ENCODE assay signal across 8 mouse cellular contexts in genomic region chr6:22356086-22356507, GRCm38 (mm10). TPM values are rescaled to one million over a fixed set of nuclear protein-coding genes. Genes with fewer than 3 reads are reported as not detected.
DNase-seq lines count a peak whose midpoint lies in the region; ATAC-seq lines count a peak whose summit lies in the region.

Fam3c (minus strand) TSS chr6:22356243.

- peaks cover 4% of the 10 kb centered on the region; the same call in 1 of the 2 replicates for H3K9me3 ChIP-seq in megakaryocyte, embryonic 14.5 days

- peak; percentile 93 for ATAC-seq in common myeloid progenitor, adult 5-6 weeks (replicated peaks; ENCODE audit: low read depth, poor library complexity, severe bottlenecking)

- peaks cover 58% of the 10 kb centered on the region for H3K4me1 ChIP-seq in megakaryocyte, embryonic 14.5 days

- DNase-seq in ZHBTc4 (ENCODE audit: low read depth, low spot score), result peak; percentile 98
- peak; percentile 89 to 91 for DNase-seq in gastrocnemius, adult 8-10 months (ENCODE audit: low spot score in 2 of 2)
- peak; percentile 72 for DNase-seq in hindlimb bud, embryonic 11.5 days (ENCODE audit: extremely low spot score, low read depth, low spot score)
- DNase-seq in left cerebral cortex, adult 8-10 months (ENCODE audit: low spot score in 2 of 2), result peak; percentile 85 to 90
- DNase-seq in right cerebral cortex, postnatal 10 days (ENCODE audit: low spot score in 2 of 2), result peak; percentile 95 to 97
- DNase-seq in urinary bladder, postnatal 36 days (ENCODE audit: low spot score in 2 of 2), result peak; percentile 91 to 94

- peak within 1 kb of the TSS; percentile 96 for H3K4me3 ChIP-seq in megakaryocyte, embryonic 14.5 days (replicated peaks)

- H3K27me3 ChIP-seq in megakaryocyte, embryonic 14.5 days (replicated peaks), result no peaks in the 10 kb centered on the region

- peaks cover 5% of the 10 kb centered on the region for H3K36me3 ChIP-seq in megakaryocyte, embryonic 14.5 days (replicated peaks; ENCODE audit: low read length)

RNA-seq across cellular contexts. Expression of gene Fam3c, which starts in this region (rescaled TPM):
- total RNA-seq in common myeloid progenitor, adult 5-6 weeks (2017), result 56.1 and 60.3 TPM in 2 replicates
- 10 to 100 TPM; 18.4 to 23.3 (median 20.8) TPM for total RNA-seq in gastrocnemius, adult 8-10 months (2022)
- total RNA-seq in left cerebral cortex, adult 8-10 months (2022), result 10 to 100 TPM; 80.0 to 93.2 (median 85.2) TPM
- polyA plus RNA-seq in megakaryocyte, embryonic 14.5 days (2012; ENCODE audit: insufficient read depth, low replicate concordance), result 5.6 and 13.5 TPM in 2 replicates

Comparison
In these comparisons a context has a peak if more than half of its experiments do, and no peak if none do; other contexts are left out.
1. Peak in every context shown above with its lines: DNase-seq, ATAC-seq and H3K4me3 ChIP-seq.